Mouse (Mus musculus) spleen, postnatal 4 days (tissue): ENCODE results near the gene Cyp2c65.
"Not testable (repeated sequence)": the region's sequence is repeated elsewhere in the genome, so short reads cannot be mapped to it uniquely, and the experiment has no call there.

ENCODE experiments used
- DNase-seq, 2 experiments: peaks; one replicate each; pipeline ENCODE4 v3.0.0; 2022; ENCODE audit warnings: low spot score in 2 of 2

The Cyp2c65 gene

DNA sequence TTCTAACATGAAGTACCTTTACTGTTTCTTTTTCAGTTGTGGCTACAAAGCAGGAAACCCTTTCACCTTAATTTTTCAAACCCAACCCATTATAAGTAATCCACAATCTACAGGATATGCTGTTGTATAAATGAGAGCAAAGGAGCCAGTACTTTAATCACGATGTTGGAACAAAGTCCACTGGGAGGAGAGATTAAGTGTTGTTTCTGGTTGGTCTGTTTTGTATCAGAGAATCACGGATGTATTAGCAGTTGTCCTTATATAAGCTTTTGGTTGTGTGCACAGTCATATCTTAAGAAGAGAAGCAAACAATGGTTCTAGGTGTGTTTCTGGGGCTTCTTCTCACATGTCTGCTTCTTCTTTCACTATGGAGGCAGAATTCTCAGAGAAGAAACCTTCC lies at the start of gene Cyp2c65:
Gene Cyp2c65, plus strand, starts transcription at position 297 of the 400 bp plus-strand sequence.
- DNase-seq, result no peak

DNA sequence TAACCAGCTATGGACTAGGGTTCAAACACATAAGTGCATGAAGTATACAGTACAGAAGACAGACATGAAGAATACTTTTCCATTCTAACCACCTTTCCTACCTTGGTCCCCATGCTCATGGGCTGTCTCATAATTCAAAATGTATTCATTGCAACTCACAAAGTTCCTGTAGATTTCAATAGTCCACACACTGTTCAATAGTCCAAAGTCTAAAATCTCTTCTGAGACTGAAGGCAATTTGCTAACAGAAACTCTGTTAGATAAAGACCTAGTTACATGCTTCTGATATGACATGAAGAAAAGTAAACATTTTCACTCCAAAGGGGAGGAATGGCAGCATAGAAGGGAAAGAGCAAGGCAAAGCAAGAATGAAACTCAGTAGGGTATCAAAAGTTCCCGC lies 2.9 kb upstream of the Cyp2c65 start:
- DNase-seq, result no peak

DNA sequence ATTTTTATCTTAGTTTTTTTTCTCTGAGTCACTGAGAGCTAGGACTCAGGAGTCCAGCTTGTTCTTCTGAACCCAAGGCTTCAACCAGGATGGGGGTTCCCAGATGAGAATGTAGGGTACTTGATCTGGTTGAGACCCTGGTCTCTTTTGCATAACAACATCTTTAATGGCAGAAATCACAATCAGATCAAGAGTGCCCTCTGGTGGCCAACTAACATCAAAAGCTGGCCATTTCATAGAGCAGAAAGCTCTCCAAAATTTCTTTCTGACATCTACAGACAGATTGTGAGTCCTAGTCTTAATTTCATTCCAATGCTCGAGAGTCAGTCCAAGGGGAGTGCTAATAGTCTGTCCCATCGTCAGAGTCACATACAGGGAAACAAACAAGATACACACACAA lies 38.0 kb downstream of the Cyp2c65 start:
- not testable (repeated sequence) for DNase-seq

DNA sequence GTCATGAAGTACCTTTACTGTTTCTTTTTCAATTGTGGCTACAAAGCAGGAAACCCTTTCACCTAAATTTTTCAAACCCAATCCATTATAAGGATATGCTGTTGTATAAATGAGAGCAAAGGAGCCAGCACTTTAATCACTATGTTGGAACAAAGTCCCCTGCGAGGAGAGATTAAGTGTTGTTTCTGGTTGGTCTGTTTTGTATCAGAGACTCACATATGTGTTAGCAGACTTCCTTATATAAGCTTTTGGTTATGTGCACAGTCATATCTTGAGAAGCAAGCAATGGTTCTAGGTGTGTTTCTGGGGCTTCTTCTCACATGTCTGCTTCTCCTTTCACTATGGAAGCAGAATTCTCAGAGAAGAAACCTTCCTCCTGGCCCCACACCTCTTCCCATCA lies 52.8 kb downstream of the Cyp2c65 start, which contains the start of gene Cyp2c66:
Gene Cyp2c66, plus strand, starts transcription at position 255 of the 400 bp plus-strand sequence.
- no peak for DNase-seq
